Mouse (Mus musculus) hindbrain, embryonic 14.5 days (tissue): ENCODE measurements around the gene Tmem251. TPM values are rescaled to one million over a fixed set of nuclear protein-coding genes. Genes with fewer than 3 reads are reported as not detected.

Experiments used
- ATAC-seq: fragments of 200-750 bp; cut with Nextera tagmentation; 2 replicates; pipeline ENCODE4 v1.8.0; 2017; ENCODE audit warnings: moderate number of reproducible peaks, mild to moderate bottlenecking, moderate TSS enrichment, moderate library complexity; ENCODE audit not compliant: low FRiP score
- DNase-seq: peaks from one replicate; pipeline ENCODE4 v3.0.0-alpha.2; 2015; ENCODE audit warnings: low spot score
- H3K27ac ChIP-seq: fragments of 300-500 bp; sonication (generic); 2 replicates; pipeline ENCODE4 v1.5.1; 2014; ENCODE audit warnings: mild to moderate bottlenecking, moderate library complexity
- H3K27me3 ChIP-seq: fragments of 300-500 bp; sonication (generic); 2 replicates; pipeline ENCODE4 v1.6.1; 2014; ENCODE audit warnings: mild to moderate bottlenecking, low read length, mixed read lengths; ENCODE audit not compliant: control insufficient read depth, insufficient read depth
- H3K36me3 ChIP-seq: fragments of 300-500 bp; sonication (generic); replicated peaks from 2 replicates; pipeline ENCODE4 v1.6.1; 2014; ENCODE audit not compliant: control insufficient read depth, insufficient read depth
- H3K4me1 ChIP-seq: fragments of 300-500 bp; sonication (generic); replicated peaks from 2 replicates; pipeline ENCODE4 v1.6.1; 2014; ENCODE audit warnings: antibody characterized with exemption, low read length, mixed read lengths; ENCODE audit not compliant: control insufficient read depth, insufficient read depth
- H3K4me2 ChIP-seq: fragments of 300-500 bp; sonication (generic); replicated peaks from 2 replicates; pipeline ENCODE4 v1.6.1; 2014; ENCODE audit warnings: mild to moderate bottlenecking, moderate library complexity
- H3K4me3 ChIP-seq: fragments of 300-500 bp; sonication (generic); replicated peaks from 2 replicates; pipeline ENCODE4 v1.5.1; 2014; ENCODE audit warnings: mild to moderate bottlenecking, low read length
- H3K9ac ChIP-seq: fragments of 300-500 bp; sonication (generic); 2 replicates; pipeline ENCODE4 v1.6.1; 2014
- H3K9me3 ChIP-seq: fragments of 300-500 bp; sonication (generic); 2 replicates; pipeline ENCODE4 v1.6.1; 2016; ENCODE audit warnings: low read length; ENCODE audit not compliant: control insufficient read depth
- WGBS: fragments of 180-500 bp; shearing (Covaris S2); extraction: QIAGEN DNeasy Blood & Tissue Kit; methylation state at CpG from one replicate; pipeline ENCODE4 v1.1.7; 2014; 5-methylcytosine and 5-hydroxymethylcytosine counted together
- polyA plus RNA-seq: library from polyadenylated mRNA; unstranded; fragments of >200 nt; fragmentation: Nextera tagmentation; extraction: Ambion mirVana; gene quantifications from 2 replicates; pipeline ENCODE4 v1.2.1, GENCODE M21; 2014

The Tmem251 gene
- polyA plus RNA-seq, 1 experiment from 2014 or later, result 11.9 TPM

GRCm38 (mm10) chr12:102702356-102703110 lies 41.0 kb upstream of the Tmem251 start:
- no peak for ATAC-seq
- H3K4me2 ChIP-seq, result peak overlapping the region; percentile 80
- H3K27me3 ChIP-seq, result no peaks in the 10 kb centered on the region
- peaks cover 38% of the 10 kb centered on the region for H3K4me1 ChIP-seq
- H3K9me3 ChIP-seq, result no peaks in the 10 kb centered on the region
- peak overlapping the region; percentile 65 for H3K4me3 ChIP-seq
- H3K36me3 ChIP-seq, result no peaks in the 10 kb centered on the region
- WGBS, result 4% methylated on average over 15 of the region's 15 CpGs
- DNase-seq, result peak; percentile 90
- peak overlapping the region; percentile 38 for H3K27ac ChIP-seq
- peak overlapping the region; percentile 18; the same call in 1 of the 2 replicates for H3K9ac ChIP-seq

DNA sequence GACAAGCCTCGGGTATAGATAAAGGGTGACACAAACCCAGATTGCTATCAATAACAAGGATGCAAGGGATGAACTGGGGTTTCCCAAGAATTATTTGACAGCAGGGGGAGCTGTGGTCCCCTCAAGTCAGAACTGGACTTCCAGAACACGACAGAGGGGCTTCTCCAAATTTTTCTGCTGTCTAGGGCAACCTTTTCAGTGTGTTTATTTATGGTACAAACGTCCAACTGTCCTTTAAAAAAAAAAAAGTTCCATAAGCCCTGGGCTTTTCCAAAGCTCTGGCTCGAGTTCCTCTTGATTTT lies 40.5 kb upstream of the Tmem251 start:
- H3K9me3 ChIP-seq, result no peaks in the 10 kb centered on the region
- H3K4me1 ChIP-seq, result peaks cover 35% of the 10 kb centered on the region
- peak overlapping the region; percentile 80 for H3K4me2 ChIP-seq
- H3K27ac ChIP-seq, result peak overlapping the region; percentile 38
- WGBS, result 4% methylated on average over 4 of the region's 4 CpGs
- H3K4me3 ChIP-seq, result peak overlapping the region; percentile 65
- no peaks in the 10 kb centered on the region for H3K36me3 ChIP-seq
- peak; percentile 60 for DNase-seq
- no peak for ATAC-seq
- H3K27me3 ChIP-seq, result no peaks in the 10 kb centered on the region
- peak overlapping the region; percentile 72; the same call in 1 of the 2 replicates for H3K9ac ChIP-seq

DNA sequence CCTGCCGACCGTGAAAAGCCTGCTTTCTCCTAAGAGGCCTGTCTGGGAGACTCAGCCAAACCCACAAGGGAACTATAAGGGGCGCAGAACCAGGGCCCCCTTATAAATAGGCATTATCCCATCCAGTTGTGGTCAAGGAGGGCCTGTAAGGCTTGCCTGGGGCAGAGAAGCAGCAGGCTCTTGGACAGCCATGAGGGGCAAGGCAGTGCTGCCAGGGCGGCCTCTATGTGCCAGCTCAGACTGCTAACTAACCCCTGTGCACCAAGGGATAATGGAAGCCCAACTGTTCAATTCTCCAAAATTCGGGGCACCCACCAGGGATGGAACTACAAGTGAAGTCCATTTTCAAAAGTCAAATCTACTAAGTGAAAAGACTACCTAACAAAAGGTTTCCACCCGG lies 40.1 kb upstream of the Tmem251 start:
- Histone ChIP-seq H3K4me1 (peaks cover 31% of the 10 kb centered on the region), H3K36me3 (no peaks in the 10 kb centered on the region), H3K4me2 (peak overlapping the region; percentile 80), H3K9me3 (no peaks in the 10 kb centered on the region), H3K27ac (peak overlapping the region; percentile 38; the same call in 1 of the 2 replicates), H3K27me3 (no peaks in the 10 kb centered on the region), H3K4me3 (peak overlapping the region; percentile 65), H3K9ac (peak overlapping the region; percentile 72)
- 16% methylated on average over 6 of the region's 6 CpGs for WGBS
- ATAC-seq (no peak), DNase-seq (no peak)

DNA sequence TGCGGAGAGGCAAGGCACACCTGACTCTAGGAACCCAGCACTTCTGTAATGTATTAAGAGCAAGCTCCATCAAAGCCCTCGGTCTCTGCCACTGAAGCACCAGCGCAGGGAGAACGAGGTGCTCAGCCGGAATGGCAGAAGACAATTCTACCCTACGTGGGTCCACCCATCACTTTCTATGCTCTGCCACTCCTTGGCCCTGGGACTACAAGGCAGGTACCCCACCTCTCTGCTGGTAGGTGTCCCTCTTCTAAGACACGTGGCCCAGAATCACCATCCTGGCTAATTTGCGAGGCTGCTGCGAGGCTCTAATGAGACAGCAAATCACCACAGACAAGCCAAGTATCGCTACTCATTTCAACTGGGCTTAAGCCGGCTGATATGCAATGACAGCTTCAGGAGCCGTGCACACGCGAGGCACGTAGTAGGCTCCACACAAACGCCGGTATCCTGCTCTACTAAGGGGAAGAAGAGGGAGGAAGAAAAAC lies 39.6 kb upstream of the Tmem251 start:
- no peaks in the 10 kb centered on the region for H3K36me3 ChIP-seq
- peak overlapping the region; percentile 72 for H3K9ac ChIP-seq
- no peak for DNase-seq
- H3K9me3 ChIP-seq, result no peaks in the 10 kb centered on the region
- no peaks in the 10 kb centered on the region for H3K27me3 ChIP-seq
- WGBS, result 4% methylated on average over 17 of the region's 17 CpGs
- H3K4me3 ChIP-seq, result peak overlapping the region; percentile 65
- H3K4me1 ChIP-seq, result peaks cover 29% of the 10 kb centered on the region
- 0 out of 2 replicates have a peak overlapping the region, but pooled peaks have one; percentile 49 for H3K27ac ChIP-seq
- peak overlapping the region; percentile 80 for H3K4me2 ChIP-seq
- peak; percentile 3; the same call in 1 of the 2 replicates for ATAC-seq

- peak; percentile 72 for DNase-seq
- no peaks in the 10 kb centered on the region for H3K27me3 ChIP-seq
- peaks cover 29% of the 10 kb centered on the region for H3K4me1 ChIP-seq
- peak; percentile 86 for ATAC-seq
- under 1% methylated on average over 43 of the region's 105 CpGs for WGBS
- peak within 1 kb of the TSS; percentile 72 for H3K9ac ChIP-seq
- no peaks in the 10 kb centered on the region for H3K9me3 ChIP-seq
- H3K27ac ChIP-seq, result peak within 1 kb of the TSS; percentile 90
- peak within 1 kb of the TSS; percentile 65 for H3K4me3 ChIP-seq
- no peaks in the 10 kb centered on the region for H3K36me3 ChIP-seq
- H3K4me2 ChIP-seq, result peak within 1 kb of the TSS; percentile 80
Observed at GRCm38 (mm10) chr12:102704457-102705198, 38.9 kb upstream of the Tmem251 start, which contains the start of gene Itpk1. Gene Itpk1, minus strand, starts transcription at chr12:102704930.

GRCm38 (mm10) chr12:102705216-102705871 lies 38.2 kb upstream of the Tmem251 start:
- peaks cover 26% of the 10 kb centered on the region for H3K4me1 ChIP-seq
- H3K4me3 ChIP-seq, result peak overlapping the region; percentile 65
- 1% methylated on average over 45 of the region's 45 CpGs for WGBS
- H3K9me3 ChIP-seq, result no peaks in the 10 kb centered on the region
- peak overlapping the region; percentile 80 for H3K4me2 ChIP-seq
- H3K27me3 ChIP-seq, result no peaks in the 10 kb centered on the region
- DNase-seq (peak; percentile 91), ATAC-seq (peak; percentile 79)
- H3K36me3 ChIP-seq, result no peaks in the 10 kb centered on the region
- peak overlapping the region; percentile 72 for H3K9ac ChIP-seq
- H3K27ac ChIP-seq, result peak overlapping the region; percentile 90

DNA sequence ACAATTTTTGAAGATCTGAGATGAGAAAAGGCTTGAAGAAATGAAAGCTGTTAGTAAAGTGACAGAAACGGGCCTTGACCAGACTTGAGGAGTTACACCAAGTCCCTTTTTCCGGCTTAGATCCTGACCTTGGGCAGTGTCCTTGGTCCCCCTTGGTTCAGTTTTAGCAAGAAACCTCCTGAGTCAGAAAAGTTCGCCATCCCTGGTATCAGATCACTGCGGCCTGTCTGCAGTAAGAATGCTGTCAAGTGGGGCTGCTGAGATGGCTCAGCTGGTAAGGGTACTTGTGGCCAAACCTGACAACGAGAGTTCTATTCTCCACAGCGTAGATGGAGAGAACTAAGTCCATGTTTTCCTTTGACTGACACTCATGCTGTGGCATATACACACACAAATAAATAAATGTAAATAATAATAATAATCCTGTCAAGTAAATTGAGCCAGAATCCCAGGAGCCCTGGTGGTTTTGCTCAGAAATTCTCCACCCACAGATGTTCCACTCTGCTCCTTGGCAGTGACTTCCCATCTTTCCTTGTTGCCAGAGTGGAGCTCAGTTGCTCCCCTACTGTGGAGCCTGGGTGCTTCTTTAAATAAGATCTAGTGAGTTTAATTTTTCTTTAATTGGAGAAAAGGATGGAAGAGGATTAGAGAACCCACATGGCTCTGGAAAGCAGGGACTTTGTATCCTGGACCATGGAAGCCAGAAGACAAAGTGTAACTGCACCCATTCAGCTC lies 37.5 kb upstream of the Tmem251 start:
- ATAC-seq (no peak), DNase-seq (no peak)
- no peaks in the 10 kb centered on the region for H3K27me3 ChIP-seq
- 74% methylated on average over 6 of the region's 6 CpGs for WGBS
- H3K36me3 ChIP-seq, result no peaks in the 10 kb centered on the region
- H3K4me1 ChIP-seq, result peaks cover 26% of the 10 kb centered on the region
- peak overlapping the region; percentile 65; the same call in 1 of the 2 replicates for H3K4me3 ChIP-seq
- H3K9me3 ChIP-seq, result no peaks in the 10 kb centered on the region
- peak overlapping the region; percentile 80 for H3K4me2 ChIP-seq
- H3K27ac ChIP-seq, result peak overlapping the region; percentile 90; the same call in 1 of the 2 replicates
- H3K9ac ChIP-seq, result peak overlapping the region; percentile 72; the same call in 1 of the 2 replicates

GRCm38 (mm10) chr12:102706833-102707463 lies 36.6 kb upstream of the Tmem251 start:
- peaks cover 24% of the 10 kb centered on the region for H3K4me1 ChIP-seq
- H3K4me2 ChIP-seq, result no peak overlapping the region
- DNase-seq, result no peak
- ATAC-seq, result no peak
- H3K36me3 ChIP-seq, result no peaks in the 10 kb centered on the region
- no peaks in the 10 kb centered on the region for H3K27me3 ChIP-seq
- no peak overlapping the region for H3K27ac ChIP-seq
- no peak overlapping the region for H3K4me3 ChIP-seq
- no peaks in the 10 kb centered on the region for H3K9me3 ChIP-seq
- no peak overlapping the region for H3K9ac ChIP-seq
- 89% methylated on average over 10 of the region's 10 CpGs for WGBS
